In genomic region chr5:103020954-103021353, GRCm38 (mm10) we compare ENCODE assay signal across 14 mouse cellular contexts.
DNase-seq lines count a peak whose midpoint lies in the region; ATAC-seq and TF ChIP-seq lines count a peak whose summit lies in the region.
"Had no signal": no experiment of that assay in that cellular context is flagged by ENCODE, and none has a peak within 500 bp of the region (broad histone marks: within the 10 kb centered on the region; RNA-seq: fewer than 3 reads in every experiment).

No protein-coding gene starts in this region.

- 49% methylated on average over 3 of the region's 3 CpGs for WGBS in hindbrain, embryonic 11.5 days
- WGBS in hindbrain, embryonic 10.5 days: 52% methylated on average over 3 of the region's 3 CpGs
- 12% methylated on average over 3 of the region's 3 CpGs for WGBS in forebrain, embryonic 14.5 days
- WGBS in hindbrain, postnatal 0 days: 14% methylated on average over 3 of the region's 3 CpGs
- WGBS in neural tube, embryonic 14.5 days: 14% methylated on average over 3 of the region's 3 CpGs

- no peak overlapping the region for H3K4me3 ChIP-seq in hindbrain, embryonic 11.5 days (ENCODE audit: low read depth, low read length)
- no peak overlapping the region for H3K4me3 ChIP-seq in hindbrain, embryonic 10.5 days
- H3K4me3 ChIP-seq in forebrain, embryonic 14.5 days (ENCODE audit: low read depth, low read length): no peak overlapping the region
- no peak overlapping the region for H3K4me3 ChIP-seq in hindbrain, postnatal 0 days (ENCODE audit: low read length)
- H3K4me3 ChIP-seq in neural tube, embryonic 14.5 days (ENCODE audit: low read depth, low read length): no peak overlapping the region
- H3K4me3 ChIP-seq: limb, embryonic 12.5 days; liver, embryonic 15.5 days had no signal

- no peaks in the 10 kb centered on the region for H3K9me3 ChIP-seq in hindbrain, embryonic 11.5 days (ENCODE audit: control insufficient read depth, low read length)
- H3K9me3 ChIP-seq in hindbrain, embryonic 10.5 days: no peaks in the 10 kb centered on the region
- H3K9me3 ChIP-seq in forebrain, embryonic 14.5 days (replicated peaks; ENCODE audit: control insufficient read depth, low read length): no peaks in the 10 kb centered on the region
- H3K9me3 ChIP-seq in hindbrain, postnatal 0 days (ENCODE audit: low read length): no peaks in the 10 kb centered on the region
- H3K9me3 ChIP-seq in neural tube, embryonic 14.5 days (ENCODE audit: control insufficient read depth, low read length): no peaks in the 10 kb centered on the region
- H3K9me3 ChIP-seq: limb, embryonic 12.5 days; liver, embryonic 15.5 days had no signal

- H3K36me3 ChIP-seq in hindbrain, embryonic 11.5 days (ENCODE audit: control insufficient read depth, insufficient read depth, low read length): no peaks in the 10 kb centered on the region
- H3K36me3 ChIP-seq in hindbrain, embryonic 10.5 days: no peaks in the 10 kb centered on the region; the same call in 1 of the 2 replicates
- no peaks in the 10 kb centered on the region for H3K36me3 ChIP-seq in forebrain, embryonic 14.5 days (ENCODE audit: control insufficient read depth, insufficient read depth, low read length)
- no peaks in the 10 kb centered on the region for H3K36me3 ChIP-seq in hindbrain, postnatal 0 days (ENCODE audit: insufficient read depth, low read length)
- no peaks in the 10 kb centered on the region for H3K36me3 ChIP-seq in neural tube, embryonic 14.5 days (ENCODE audit: control insufficient read depth, insufficient read depth, low read length)
- H3K36me3 ChIP-seq: limb, embryonic 12.5 days; liver, embryonic 15.5 days had no signal

- DNase-seq in hindbrain, embryonic 11.5 days (ENCODE audit: low spot score): no peak
- DNase-seq in hindbrain, embryonic 10.5 days (ENCODE audit: low spot score): no peak
- peak; percentile 72 for DNase-seq in forebrain, embryonic 14.5 days (ENCODE audit: low spot score)
- peak; percentile 43 for DNase-seq in hindbrain, postnatal 0 days (ENCODE audit: low spot score)
- DNase-seq in ovary, postnatal 36 days (ENCODE audit: low spot score): no peak
- DNase-seq in heart, adult 8-10 months (ENCODE audit: low spot score): no peak
- DNase-seq: kidney, adult 8-10 months; lung, postnatal 10 days; right cerebral cortex, postnatal 25 days; thymus, adult 18-20 months had no signal

- no peak for TF ChIP-seq CTCF in hindbrain, postnatal 0 days (IDR thresholded peaks at IDR 0.05; ENCODE audit: low read depth)

- no peaks in the 10 kb centered on the region for H3K27me3 ChIP-seq in hindbrain, embryonic 11.5 days (ENCODE audit: control insufficient read depth, insufficient read depth, low read length)
- H3K27me3 ChIP-seq in hindbrain, embryonic 10.5 days (ENCODE audit: insufficient read depth, poor library complexity, severe bottlenecking): no peaks in the 10 kb centered on the region
- no peaks in the 10 kb centered on the region for H3K27me3 ChIP-seq in forebrain, embryonic 14.5 days (replicated peaks; ENCODE audit: control insufficient read depth, insufficient read depth, low read length)
- H3K27me3 ChIP-seq in hindbrain, postnatal 0 days (ENCODE audit: insufficient read depth, low read length): no peaks in the 10 kb centered on the region
- no peaks in the 10 kb centered on the region for H3K27me3 ChIP-seq in neural tube, embryonic 14.5 days (ENCODE audit: control insufficient read depth, insufficient read depth, low read length)
- H3K27me3 ChIP-seq: liver, embryonic 15.5 days had no signal

- H3K4me2 ChIP-seq in hindbrain, embryonic 11.5 days (replicated peaks; ENCODE audit: low read depth, low read length): no peak overlapping the region
- H3K4me2 ChIP-seq in forebrain, embryonic 14.5 days (ENCODE audit: low read length): no peak overlapping the region
- H3K4me2 ChIP-seq in hindbrain, postnatal 0 days (ENCODE audit: low read depth, low read length): no peak overlapping the region
- H3K4me2 ChIP-seq in neural tube, embryonic 14.5 days (ENCODE audit: low read depth, low read length): no peak overlapping the region
- H3K4me2 ChIP-seq: limb, embryonic 12.5 days; liver, embryonic 15.5 days had no signal

- peak; percentile 71; the same call in 1 of the 2 replicates for ATAC-seq in hindbrain, embryonic 11.5 days (ENCODE audit: low FRiP score)
- peak; percentile 85 for ATAC-seq in forebrain, embryonic 14.5 days
- peak; percentile 31; the same call in 1 of the 2 replicates for ATAC-seq in hindbrain, postnatal 0 days
- ATAC-seq in neural tube, embryonic 14.5 days (ENCODE audit: low read depth): peak; percentile 72
- no peak for ATAC-seq in activated CD4-positive, CD25-positive, alpha-beta regulatory T cell, adult 4 months

- no peak overlapping the region for H3K9ac ChIP-seq in hindbrain, embryonic 11.5 days (ENCODE audit: low read depth, low read length)
- no peak overlapping the region for H3K9ac ChIP-seq in forebrain, embryonic 14.5 days (ENCODE audit: low read length)
- no peak overlapping the region for H3K9ac ChIP-seq in hindbrain, postnatal 0 days (replicated peaks; ENCODE audit: low read length)
- no peak overlapping the region for H3K9ac ChIP-seq in neural tube, embryonic 14.5 days (replicated peaks; ENCODE audit: low read depth, low read length)
- H3K9ac ChIP-seq: limb, embryonic 12.5 days; liver, embryonic 15.5 days had no signal

- H3K27ac ChIP-seq in hindbrain, embryonic 11.5 days (ENCODE audit: low read depth, low read length): no peak overlapping the region
- no peak overlapping the region for H3K27ac ChIP-seq in hindbrain, embryonic 10.5 days
- H3K27ac ChIP-seq in forebrain, embryonic 14.5 days (ENCODE audit: low read depth, low read length): peak overlapping the region; percentile 36; the same call in 1 of the 2 replicates
- no peak overlapping the region for H3K27ac ChIP-seq in hindbrain, postnatal 0 days
- no peak overlapping the region for H3K27ac ChIP-seq in neural tube, embryonic 14.5 days (ENCODE audit: low read depth, low read length)
- H3K27ac ChIP-seq: limb, embryonic 12.5 days; liver, embryonic 15.5 days had no signal

- no peaks in the 10 kb centered on the region; the same call in 1 of the 2 replicates for H3K4me1 ChIP-seq in hindbrain, embryonic 11.5 days (replicated peaks; ENCODE audit: control insufficient read depth, insufficient read depth, low read length)
- peaks cover 25% of the 10 kb centered on the region for H3K4me1 ChIP-seq in hindbrain, embryonic 10.5 days (replicated peaks)
- peaks cover 4% of the 10 kb centered on the region; the same call in 1 of the 2 replicates for H3K4me1 ChIP-seq in forebrain, embryonic 14.5 days (ENCODE audit: control insufficient read depth, insufficient read depth, low read length)
- no peaks in the 10 kb centered on the region; the same call in 1 of the 2 replicates for H3K4me1 ChIP-seq in hindbrain, postnatal 0 days (ENCODE audit: insufficient read depth, low read length)
- peaks cover 4% of the 10 kb centered on the region; the same call in 1 of the 2 replicates for H3K4me1 ChIP-seq in neural tube, embryonic 14.5 days (ENCODE audit: control insufficient read depth, insufficient read depth, low read length)
- H3K4me1 ChIP-seq: limb, embryonic 12.5 days; liver, embryonic 15.5 days had no signal

Comparison
In these comparisons a context has a peak if more than half of its experiments do, and no peak if none do; other contexts are left out.
1. DNase-seq: peak in forebrain, embryonic 14.5 days (single experiment) and hindbrain, postnatal 0 days (single experiment); none in hindbrain, embryonic 11.5 days (single experiment), hindbrain, embryonic 10.5 days (single experiment), ovary, postnatal 36 days (single experiment) and heart, adult 8-10 months (single experiment).